Comparison of ENCODE assay signal across 10 mouse cellular contexts in the genomic region with DNA sequence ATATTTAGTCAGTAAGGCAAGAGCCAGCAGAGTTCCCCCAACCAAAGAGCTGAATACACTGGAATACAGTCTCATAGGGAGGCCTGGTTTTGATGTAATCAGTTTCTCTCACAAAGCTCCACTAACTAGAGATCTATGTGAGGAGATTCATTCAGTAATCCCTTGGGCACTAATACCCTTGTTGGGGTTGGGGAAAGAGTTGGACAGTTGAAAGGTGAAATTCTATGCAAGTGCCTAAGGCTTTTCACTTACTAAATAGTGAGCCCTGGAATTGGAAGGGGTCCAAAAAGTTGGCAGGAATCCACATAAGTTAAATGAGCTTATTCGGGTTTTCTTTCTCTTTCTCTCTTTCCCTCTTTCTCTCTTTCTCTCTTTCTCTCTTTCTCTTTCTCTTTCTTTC.
"Had no signal": no experiment of that assay in that cellular context is flagged by ENCODE, and none has a peak within 500 bp of the region (broad histone marks: within the 10 kb centered on the region; RNA-seq: fewer than 3 reads in every experiment).

No protein-coding gene starts in this region.

- H3K9ac ChIP-seq: limb, embryonic 12.5 days; liver, embryonic 13.5 days; liver, postnatal 0 days; midbrain, embryonic 15.5 days; neural tube, embryonic 12.5 days had no signal

- H3K27me3 ChIP-seq: limb, embryonic 12.5 days; liver, embryonic 13.5 days; midbrain, embryonic 15.5 days; neural tube, embryonic 12.5 days had no signal

- H3K4me1 ChIP-seq: limb, embryonic 12.5 days; liver, embryonic 13.5 days; midbrain, embryonic 15.5 days; neural tube, embryonic 12.5 days had no signal

- H3K9me3 ChIP-seq: limb, embryonic 12.5 days; liver, embryonic 13.5 days; midbrain, embryonic 15.5 days; neural tube, embryonic 12.5 days had no signal

- H3K4me2 ChIP-seq: limb, embryonic 12.5 days; liver, embryonic 13.5 days; midbrain, embryonic 15.5 days; neural tube, embryonic 12.5 days had no signal

- H3K36me3 ChIP-seq: limb, embryonic 12.5 days; liver, embryonic 13.5 days; midbrain, embryonic 15.5 days; neural tube, embryonic 12.5 days had no signal

- DNase-seq: kidney, postnatal 36 days; layer of hippocampus, adult 9-11 months; liver; liver, embryonic 13.5 days; liver, postnatal 0 days; thymus, postnatal 4 days had no signal

- ATAC-seq: liver, postnatal 0 days; midbrain, embryonic 15.5 days had no signal

- H3K4me3 ChIP-seq: limb, embryonic 12.5 days; liver, embryonic 13.5 days; midbrain, embryonic 15.5 days; neural tube, embryonic 12.5 days had no signal

- H3K27ac ChIP-seq: limb, embryonic 12.5 days; liver, embryonic 13.5 days; midbrain, embryonic 15.5 days; neural tube, embryonic 12.5 days; stomach, postnatal 0 days had no signal
